Mouse (Mus musculus): ENCODE measurements around the gene Tbc1d17.

The Tbc1d17 gene

GRCm38 (mm10) chr7:44789531-44789930 is 59.3 kb downstream of the Tbc1d17 start:
- DNase-seq (ENCODE audit: low read depth, low spot score), result no peak
